Mouse (Mus musculus) lung, adult 18-20 months (tissue): Measurements from ENCODE around the gene Klk9.
A peak's percentile ranks its signal among the peaks of the same experiment; 100 is the strongest.

Experiments used
- DNase-seq, 2 experiments: peaks; one replicate each; pipeline ENCODE4 v3.0.0; 2022; ENCODE audit warnings: mixed read lengths in 2 of 2

The Klk9 gene

DNA sequence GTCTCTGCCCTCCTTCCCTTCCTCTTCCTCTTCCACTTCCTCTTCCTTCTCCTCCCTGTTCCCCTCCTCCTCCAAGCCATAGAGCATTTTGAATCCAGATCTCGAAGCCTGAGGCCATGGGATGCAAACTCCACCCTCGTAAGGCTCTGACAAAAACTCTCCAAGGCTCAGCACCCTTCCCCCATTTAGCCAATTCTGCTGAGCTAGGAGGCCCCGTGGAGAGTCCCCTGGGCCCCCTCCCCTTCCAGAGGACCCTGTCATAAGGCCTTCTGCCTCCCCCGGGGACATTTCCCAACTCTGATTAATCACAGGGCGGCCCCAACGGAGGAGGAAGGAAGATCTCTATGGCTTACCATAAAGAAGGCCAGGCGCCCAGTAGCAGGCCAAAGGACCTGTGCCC lies at the start of gene Klk9:
Gene Klk9 (plus strand): TSS at position 301 of the 400 bp plus-strand sequence.
- no peak for DNase-seq

- peak; percentile 50 to 53 for DNase-seq
These were observed 43.9 kb upstream of the Klk9 start for GRCm38 (mm10) chr7:43747788-43748187.

DNA sequence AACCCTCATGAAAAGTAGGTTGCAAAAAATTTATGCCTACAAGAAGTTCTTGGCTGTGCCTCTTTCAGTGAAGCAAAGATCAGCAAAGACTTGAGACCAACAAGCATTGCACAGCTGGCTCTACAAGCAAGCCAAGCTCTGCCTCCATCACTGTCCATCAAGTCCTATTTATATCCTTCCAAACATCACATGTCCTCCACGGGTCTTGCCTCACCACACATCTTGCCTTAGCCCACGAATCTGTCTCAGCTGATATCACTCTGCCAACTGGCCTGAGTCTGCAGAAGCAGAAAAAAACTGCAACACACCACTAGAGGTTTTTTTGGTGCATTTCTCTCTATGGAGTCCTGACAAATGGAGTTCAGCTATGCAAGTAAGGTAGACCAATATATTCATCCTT lies 38.9 kb upstream of the Klk9 start:
- DNase-seq, result no peak

GRCm38 (mm10) chr7:43766484-43766883 lies 25.2 kb upstream of the Klk9 start:
- DNase-seq, result no peak

DNA sequence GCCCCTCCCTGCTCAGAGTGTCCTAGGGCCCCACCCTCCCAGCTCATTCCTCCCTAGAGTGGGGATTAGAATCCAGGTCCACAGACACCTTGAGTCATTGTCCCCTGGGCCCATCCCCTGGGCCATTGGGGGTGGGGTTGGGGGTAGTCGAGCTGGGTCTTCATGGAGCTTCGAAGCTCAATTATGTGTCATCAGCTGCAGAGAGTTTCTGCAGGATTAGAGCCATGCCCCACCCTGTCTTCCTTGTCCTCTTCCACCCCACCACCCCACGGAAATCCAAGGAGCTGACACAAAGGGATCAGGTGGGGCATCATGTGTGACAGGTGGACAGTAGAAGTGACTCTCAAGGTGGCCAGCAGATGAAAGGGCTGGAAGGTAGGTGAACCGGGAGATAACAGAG lies 23.1 kb upstream of the Klk9 start, which contains the start of gene Klk12:
Gene Klk12 (plus strand): TSS at position 301 of the 400 bp plus-strand sequence.
- no peak for DNase-seq

- no peak for DNase-seq
These were observed 22.1 kb upstream of the Klk9 start for GRCm38 (mm10) chr7:43769636-43770035.

DNA sequence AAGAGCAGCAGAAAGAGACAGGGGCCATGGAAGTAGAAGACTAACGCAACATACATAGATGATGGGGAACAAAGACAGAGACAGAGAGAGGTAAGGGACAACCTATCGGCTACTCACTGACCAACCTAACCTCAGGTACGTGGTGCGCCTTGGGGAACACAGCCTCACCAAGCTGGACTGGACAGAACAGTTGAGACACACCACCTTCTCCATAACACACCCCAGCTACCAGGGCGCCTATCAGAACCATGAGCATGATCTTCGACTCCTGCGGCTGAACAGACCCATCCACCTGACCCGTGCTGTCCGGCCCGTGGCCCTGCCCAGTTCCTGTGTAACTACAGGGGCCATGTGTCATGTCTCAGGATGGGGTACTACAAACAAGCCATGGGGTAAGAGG lies 21.0 kb upstream of the Klk9 start:
- no peak for DNase-seq

DNA sequence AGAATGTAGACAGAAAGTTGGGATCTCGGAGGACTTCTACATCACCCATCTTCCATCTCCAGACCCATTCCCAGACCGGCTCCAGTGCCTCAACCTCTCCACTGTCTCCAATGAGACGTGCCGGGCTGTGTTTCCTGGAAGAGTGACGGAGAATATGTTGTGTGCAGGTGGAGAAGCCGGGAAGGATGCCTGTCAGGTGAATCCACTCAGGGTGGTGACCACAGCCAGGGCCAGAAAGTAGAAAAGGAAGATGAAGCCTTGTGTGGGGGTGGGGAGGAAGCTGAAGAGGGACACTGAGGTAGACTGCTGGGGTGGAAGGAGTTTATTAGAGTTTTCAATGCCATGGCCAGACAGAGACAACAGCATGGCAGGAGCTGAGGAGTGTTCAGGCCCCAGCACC lies 19.8 kb upstream of the Klk9 start:
- no peak for DNase-seq

- DNase-seq, result no peak
These were observed 18.8 kb upstream of the Klk9 start for GRCm38 (mm10) chr7:43772901-43773300.

- DNase-seq, result no peak
These were observed 17.3 kb upstream of the Klk9 start, which contains the start of gene Klk11 for GRCm38 (mm10) chr7:43774364-43774763. Gene Klk11, plus strand, starts transcription at chr7:43774604.

GRCm38 (mm10) chr7:43774802-43775201 lies 16.9 kb upstream of the Klk9 start:
- DNase-seq, result no peak

DNA sequence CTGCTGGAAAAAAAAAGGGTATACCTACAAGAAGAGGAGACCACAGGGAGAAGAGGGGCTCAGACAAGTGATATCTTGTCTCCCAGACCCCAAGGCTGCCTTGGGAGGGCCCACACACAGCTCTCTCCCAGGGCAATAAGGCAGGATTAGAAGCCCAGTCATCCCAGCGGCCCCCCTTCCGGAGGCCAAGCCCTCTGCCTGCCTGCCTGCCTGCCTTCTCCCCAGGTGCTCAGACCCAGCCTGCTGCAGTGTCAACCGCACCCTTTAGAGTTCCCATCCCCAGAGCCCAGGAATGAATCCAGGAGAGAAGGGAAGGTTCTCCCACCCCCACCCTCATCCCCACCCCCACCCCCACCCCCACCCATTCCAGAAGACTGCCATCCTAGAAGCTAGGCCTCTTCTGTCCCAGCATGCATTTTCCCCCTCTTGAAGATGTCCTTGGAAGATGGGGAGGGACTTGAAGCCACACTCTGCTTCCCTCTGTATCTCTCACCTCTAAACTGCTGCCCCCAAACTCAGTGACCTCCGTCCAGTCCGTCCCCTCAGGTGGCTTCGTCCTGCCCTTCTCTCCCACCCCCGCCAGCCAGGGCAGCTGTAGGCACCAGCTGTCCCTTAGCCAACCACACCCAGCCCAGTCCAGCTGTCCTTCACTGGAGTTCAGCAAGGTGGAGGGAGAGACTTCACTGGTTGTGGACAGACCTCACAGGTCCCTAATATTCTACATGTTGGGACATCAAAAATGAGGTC lies 16.2 kb upstream of the Klk9 start:
- no peak for DNase-seq

DNA sequence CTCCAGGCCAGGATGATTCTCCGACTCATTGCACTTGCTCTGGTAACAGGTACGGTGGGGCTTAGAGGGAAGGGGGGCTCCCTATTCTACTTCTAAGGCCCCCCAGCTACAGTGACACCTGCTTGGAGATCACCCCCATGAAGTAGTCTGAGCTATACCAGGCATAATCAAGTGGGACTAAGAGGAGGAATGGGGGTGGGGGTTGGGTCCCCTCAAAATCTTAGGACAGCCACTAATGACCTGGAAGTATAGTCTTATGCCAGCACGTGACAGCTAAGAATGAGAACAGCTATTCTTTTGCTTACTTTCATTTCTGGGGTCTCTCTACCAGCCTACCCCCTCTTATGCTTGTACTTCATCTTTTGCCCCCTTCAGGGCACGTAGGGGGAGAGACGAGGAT lies 15.2 kb upstream of the Klk9 start:
- DNase-seq, result no peak

GRCm38 (mm10) chr7:43777423-43777822 lies 14.3 kb upstream of the Klk9 start:
- DNase-seq, result no peak

GRCm38 (mm10) chr7:43778176-43778970 lies 13.3 kb upstream of the Klk9 start:
- no peak for DNase-seq

GRCm38 (mm10) chr7:43780241-43780640 lies 11.4 kb upstream of the Klk9 start:
- no peak for DNase-seq

- no peak for DNase-seq
These were observed 10.9 kb upstream of the Klk9 start, which contains the start of gene Klk10 for GRCm38 (mm10) chr7:43780746-43781145. Gene Klk10, plus strand, starts transcription at chr7:43781035.

GRCm38 (mm10) chr7:43781541-43781940 lies 10.2 kb upstream of the Klk9 start:
- no peak for DNase-seq

- DNase-seq, result peak; percentile 75 to 84
These were observed 9.1 kb upstream of the Klk9 start for GRCm38 (mm10) chr7:43782275-43783265.

DNA sequence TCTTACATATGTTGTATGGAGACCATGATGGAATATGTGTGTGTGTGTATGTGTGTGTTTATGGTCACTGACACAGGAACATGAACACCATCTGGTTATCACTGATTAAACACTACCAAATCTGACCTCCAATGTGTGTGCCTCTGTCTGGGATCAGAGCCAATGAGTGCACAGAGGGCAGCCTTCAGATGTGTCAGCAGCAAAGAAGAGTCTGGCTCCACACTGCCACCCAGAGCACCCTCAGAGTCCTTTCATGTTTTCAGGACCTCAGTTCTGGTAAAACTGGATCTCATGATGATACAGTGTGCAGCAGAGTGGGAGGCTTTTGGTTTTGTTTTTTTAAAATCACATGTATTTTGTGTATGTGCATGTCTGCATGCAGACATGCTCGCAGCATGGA lies 6.4 kb upstream of the Klk9 start:
- DNase-seq, result no peak

GRCm38 (mm10) chr7:43788096-43788495 lies 3.6 kb upstream of the Klk9 start:
- DNase-seq, result no peak

GRCm38 (mm10) chr7:43789295-43789694 lies 2.4 kb upstream of the Klk9 start:
- no peak for DNase-seq

DNA sequence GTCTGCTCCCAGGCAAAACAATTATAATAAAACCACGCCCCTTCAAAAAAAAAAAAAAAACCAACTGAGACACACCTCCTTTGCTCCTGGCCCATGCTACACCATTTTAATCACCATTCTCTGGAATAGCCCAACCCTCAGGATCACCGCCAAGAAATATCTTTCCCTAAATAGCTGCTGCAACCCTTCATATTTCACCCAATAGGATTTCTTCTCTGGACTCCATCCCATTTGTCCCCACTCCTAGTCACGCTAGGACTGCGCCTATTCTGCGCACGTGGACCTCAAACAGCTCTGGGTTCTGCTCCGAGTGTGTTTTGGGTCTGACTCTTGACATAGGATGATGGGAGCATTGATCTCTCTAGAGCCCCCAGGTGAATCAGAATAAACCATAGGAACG lies 4.7 kb downstream of the Klk9 start:
- DNase-seq, result no peak
